Mouse (Mus musculus): ENCODE results near the gene Clcc1.

Gene Clcc1

DNA sequence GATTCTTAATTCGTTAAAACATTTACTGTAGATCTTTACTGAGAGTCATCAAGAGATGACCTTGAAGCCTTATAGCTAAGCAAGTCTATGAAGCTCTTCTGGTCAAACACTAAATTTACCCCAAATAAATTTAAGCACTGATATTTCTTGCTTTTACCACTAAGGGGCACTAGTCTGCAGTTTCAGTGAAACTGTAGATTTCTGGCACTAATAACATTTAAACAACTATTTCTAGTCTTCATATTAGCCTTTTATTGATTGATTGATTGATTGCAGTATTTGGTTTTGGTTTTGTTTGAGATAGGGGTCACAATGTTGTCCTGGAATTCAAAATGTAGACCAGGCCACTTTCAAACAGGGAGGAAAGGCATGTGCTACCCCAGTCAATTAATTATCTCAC lies 47.5 kb downstream of the Clcc1 start:
- DNase-seq (ENCODE audit: low spot score in 2 of 2): no peak

DNA sequence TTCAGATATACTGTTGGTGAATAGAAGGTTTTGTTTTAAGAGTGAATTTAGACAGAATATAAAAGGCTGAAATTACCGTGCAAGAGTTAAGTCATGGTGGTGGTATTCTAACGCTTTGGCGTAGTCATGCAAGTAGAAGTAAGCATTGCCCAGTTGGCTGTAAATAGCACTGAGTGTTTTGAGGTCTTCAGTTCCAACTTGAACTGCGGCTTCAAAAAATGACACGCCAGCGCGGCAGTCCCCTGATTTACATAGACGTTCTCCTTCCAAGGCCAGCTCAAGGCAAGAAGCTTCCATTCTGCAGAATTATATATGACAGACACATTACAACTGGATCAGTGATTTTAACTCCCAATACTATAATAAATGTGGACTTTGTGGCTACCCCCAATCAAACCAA lies 49.1 kb downstream of the Clcc1 start:
- no peak for DNase-seq (ENCODE audit: low spot score in 2 of 2)

DNA sequence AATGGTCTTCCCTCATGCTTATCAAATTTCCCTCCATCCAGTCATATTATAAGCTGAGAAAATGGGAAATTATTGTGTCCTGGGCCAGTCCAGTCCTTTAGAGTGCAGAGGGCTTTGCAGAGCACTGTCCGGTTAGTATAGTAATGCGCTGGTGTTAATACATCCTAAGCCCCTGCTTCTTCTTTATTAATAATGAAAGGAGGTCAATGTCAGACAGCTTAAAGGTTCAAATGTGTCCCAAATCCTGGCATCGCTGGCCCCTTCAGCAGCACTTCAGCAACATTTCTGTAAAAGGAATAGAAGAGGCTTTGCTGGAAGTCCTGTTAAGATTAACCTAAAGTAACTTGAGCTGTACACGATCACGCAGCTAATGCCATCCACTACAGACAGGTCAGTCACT lies 57.6 kb downstream of the Clcc1 start:
- DNase-seq (ENCODE audit: low spot score in 2 of 2): no peak

DNA sequence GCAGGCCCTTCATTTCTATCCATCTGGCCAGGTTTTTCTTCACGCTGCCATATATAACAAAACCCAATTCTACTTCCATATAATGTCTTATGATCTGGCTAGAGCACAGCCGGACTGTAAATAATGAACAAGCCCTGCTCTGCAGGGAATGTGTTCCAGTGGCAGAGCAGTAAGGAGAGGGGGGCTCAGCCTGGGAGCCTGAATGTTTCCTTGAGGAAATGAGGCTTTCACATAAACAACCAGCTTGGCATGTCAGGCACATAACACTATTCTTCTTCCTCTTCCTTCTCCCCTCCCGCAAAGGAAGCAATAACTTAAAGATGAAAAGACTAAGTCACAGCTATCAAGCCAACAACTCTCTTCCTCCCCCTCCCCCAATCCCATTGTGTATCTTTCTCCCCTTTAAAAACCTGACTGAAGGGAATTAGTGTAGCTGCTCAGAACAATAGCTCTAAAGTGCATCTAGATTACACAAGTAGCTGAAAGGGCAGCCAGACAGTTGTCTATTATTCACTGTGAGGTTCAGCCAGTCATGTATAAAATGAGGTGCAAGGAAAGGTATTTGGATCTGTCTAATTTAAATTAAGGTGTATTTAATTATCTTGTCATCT lies 59.5 kb downstream of the Clcc1 start:
- no peak for DNase-seq (ENCODE audit: low spot score in 2 of 2)

DNA sequence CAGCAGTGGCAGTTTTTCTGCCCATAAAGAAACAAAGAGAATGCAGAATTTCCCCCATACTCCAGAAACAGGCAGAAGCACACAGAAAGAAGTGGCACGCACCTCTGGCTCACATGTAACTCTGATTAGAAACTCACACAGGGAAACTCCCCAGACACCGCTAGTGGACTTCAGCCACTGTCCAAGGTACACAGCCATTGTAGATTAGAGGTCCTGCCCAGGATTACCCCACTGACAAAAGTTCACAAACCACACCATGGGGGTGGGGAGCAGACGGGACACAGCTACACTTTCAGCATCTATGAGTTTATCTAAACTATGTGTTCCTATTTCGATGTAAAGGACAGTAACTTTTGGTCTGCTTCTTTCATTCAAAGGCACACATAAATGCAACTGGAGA lies 61.1 kb downstream of the Clcc1 start:
- DNase-seq (ENCODE audit: low spot score in 2 of 2): no peak

DNA sequence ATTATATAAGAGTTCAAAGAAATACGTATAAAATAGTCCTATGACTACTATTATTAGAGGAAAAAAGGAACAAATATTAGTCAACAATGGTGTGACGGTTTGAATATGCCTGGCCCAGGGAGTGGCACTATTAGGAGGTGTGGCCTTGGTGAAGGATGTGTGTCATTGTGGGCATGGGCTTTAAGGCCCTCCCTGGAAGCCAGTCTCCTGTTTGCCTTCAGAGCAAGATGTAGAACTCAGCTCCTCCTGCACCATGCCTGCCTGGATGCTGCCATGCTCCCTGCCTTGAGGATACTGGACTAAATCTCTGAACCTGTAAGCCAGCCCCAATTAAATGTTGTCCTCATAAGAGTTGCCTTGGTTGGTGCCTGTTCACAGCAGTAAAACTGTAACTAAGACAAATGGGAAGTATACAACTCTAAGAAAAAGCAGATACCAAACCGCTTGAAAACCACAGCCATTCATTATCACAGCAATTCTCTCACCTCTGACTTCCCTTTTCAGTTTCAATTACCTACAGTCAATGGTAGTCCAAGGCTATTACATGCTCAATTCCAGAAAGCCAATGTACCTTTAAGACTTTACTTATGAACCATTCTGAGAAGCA lies 64.3 kb downstream of the Clcc1 start:
- DNase-seq (ENCODE audit: low spot score in 2 of 2): peak; percentile 43 to 53

DNA sequence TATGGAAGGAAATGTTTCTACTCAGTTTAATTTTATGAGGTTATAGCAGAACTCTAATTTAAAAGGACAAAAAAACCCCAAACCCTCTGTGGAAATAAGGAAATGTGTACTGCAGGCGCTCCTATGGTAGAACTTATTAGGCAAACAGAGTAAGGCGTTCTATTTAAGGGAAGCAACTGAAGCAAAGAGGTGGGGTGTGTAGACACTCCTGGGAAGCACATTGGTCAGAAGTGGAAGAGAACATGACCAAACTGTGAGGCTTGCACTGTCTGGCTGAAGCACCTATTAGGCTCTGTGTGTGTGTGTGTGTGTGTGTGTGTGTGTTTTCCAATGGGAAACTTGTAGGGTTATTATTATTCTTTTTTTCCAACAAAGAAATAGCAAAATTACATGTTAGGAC lies 65.6 kb downstream of the Clcc1 start:
- DNase-seq (ENCODE audit: low spot score in 2 of 2): no peak

DNA sequence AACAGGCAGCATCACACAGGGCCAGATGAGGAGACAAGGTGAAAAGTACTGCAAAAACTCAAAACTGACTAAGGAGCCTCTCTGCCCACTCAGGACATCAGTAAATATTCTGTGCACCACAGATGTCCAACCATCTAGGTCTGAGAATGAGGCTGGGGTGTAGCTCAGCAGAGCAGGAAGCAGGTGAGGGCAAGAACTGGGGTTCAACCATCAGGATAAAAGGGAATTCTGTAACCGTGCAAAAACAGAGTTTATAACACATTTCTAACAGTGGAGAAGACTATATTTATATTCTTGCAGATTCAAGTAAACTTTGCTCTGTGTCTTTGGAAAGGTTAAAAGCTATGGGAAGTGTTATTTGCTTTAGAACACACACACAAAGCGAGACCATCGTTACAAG lies 66.0 kb downstream of the Clcc1 start:
- no peak for DNase-seq (ENCODE audit: low spot score in 2 of 2)

DNA sequence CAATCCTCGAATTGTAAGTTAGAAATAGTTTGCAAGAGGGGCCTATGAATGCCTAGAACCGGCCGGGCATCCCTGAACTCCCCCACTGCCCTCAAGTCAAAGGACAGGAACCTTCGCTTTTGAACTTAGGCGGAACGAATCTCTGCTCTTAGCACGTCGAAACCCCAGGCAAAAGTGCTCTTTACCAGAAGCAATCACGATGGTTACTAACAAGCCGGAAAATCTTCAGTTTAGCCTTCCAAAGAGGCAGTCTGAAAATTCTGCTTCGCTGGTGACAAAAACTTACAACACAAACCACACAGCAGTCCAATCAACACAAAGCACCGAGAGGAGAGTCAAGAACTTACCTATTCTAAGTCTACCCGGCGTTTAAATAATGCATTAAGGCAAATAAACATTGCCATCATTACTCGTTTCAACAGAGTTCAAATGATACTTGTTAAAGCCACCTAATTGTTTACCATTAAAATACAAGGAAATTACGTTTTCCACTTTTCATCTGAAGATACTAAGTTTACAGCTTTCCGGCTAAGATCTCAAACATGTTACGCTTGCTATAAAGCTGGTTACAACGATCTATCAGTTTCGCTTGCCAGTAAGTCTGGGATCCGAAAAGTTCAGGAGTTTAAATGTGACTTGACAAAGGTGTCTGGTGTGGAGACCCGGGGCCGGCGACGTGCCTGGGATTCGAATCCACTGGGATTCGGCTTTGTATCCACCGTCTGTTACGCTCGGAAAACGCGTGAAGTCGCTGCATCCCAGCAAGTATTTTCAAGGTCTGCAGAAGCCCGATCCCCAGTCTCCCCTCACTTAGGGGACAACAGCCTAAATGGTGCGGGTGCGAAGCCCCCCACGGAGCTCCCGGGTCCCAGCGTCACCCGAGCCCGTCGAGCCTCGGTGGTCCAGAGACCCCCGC lies 67.6 kb downstream of the Clcc1 start:
- no peak for DNase-seq (ENCODE audit: low spot score in 2 of 2)

DNA sequence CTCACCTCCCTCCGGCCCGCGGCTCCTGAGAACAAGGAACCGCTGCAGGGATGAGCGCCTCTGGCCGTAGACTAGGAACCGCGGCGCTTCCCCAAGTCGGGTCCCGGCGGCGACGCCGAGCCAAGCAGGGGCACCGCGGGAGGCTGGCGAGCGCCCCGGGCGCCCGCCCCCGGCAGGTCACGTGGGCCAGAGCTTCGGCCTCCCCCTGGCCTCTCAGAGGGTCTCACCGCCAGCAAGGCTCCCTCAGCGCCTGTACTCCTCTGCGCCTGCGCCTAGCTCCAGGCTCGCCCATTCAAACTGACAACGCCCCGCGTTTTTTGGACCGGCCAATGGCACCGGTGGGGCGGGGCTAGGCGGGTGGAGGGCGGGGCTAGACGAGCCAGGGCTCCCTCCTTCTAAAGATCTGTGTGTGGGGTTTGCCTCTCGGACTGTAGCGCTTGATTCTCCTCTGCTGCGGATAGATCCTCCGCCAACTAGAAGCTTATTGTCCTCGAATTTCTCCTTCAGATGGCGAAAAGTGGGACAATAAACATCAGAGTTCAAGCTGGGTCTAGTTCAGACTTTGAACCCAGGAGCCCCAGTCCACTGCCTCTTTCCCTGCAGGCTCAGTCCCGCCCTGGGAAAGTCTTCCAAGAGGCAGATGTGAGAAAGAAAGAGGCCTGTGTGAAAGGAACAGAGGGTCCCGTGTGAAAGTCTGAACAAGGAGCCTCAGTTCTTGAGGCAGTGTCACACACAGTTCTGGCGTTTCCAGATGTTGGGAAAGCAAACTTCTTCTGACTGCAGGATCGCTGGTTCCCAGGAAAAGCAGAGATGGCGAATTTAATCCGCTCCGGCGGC lies 68.5 kb downstream of the Clcc1 start, which contains the start of gene Gpsm2:
TSS of gene Gpsm2 (minus strand) at position 274 of the 837 bp plus-strand sequence.
- DNase-seq (ENCODE audit: low spot score in 2 of 2): peak; percentile 84 to 86

DNA sequence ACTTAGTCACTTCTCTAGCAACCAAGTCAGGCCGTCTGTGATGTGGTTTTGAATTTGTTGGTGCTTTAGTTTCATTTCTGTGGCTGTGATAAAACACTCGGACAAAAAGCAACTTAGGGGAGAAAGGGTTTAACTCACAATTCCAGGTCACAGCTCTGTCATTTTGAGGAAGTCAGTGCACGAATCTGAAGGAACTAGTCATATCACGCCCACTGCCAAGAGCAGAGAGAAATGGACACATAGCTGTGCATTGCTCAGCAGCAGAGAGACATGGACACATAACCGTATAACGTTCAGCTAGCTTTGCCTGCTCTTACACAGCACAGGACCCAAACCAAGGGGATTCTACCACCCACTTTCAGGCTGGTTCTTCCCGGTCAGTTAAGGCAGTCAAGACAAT lies 72.7 kb downstream of the Clcc1 start:
- DNase-seq (ENCODE audit: low spot score in 2 of 2): peak; percentile 8 to 46

DNA sequence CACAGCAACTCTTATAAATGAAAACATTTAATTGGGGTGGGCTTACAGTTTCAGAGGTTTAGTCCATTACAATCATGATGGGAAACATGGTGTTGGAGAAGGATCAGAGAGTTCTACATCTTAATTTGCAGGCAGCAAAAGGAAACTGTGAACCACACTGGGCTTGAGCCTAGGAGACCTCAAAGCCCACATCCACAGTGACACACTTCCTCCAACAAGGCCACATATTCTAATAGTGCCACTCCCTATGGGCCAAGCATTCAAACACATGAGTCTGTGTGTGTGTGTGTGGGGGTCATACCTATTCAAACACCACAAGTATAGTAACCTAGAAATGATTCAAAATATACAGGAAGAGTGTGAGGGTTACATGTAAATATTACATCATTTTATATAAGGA lies 73.6 kb downstream of the Clcc1 start:
- peak; percentile 26 to 59 for DNase-seq (ENCODE audit: low spot score in 2 of 2)

DNA sequence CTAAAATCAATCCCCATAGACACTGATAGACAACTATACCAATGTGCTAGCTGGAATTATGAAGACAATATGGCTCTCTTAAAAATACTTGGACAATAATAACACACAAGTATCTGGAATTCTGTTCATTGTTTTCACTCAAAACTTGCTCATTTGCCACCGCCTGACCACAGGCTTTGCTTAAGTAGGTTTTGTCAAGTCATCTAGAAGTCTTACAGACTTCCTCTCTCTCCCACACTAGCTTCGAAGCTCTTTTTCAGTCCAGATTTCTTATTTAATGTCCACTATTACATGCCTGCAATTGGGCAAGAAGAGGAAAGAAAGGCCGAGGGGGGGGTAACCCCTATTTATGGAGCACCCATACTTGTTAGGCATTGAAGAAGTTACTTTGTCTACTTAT lies 74.1 kb downstream of the Clcc1 start:
- no peak for DNase-seq (ENCODE audit: low spot score in 2 of 2)

Data from natural killer cell, adult 2 months (primary cell).